Mouse (Mus musculus) cortical plate, adult 2 months (tissue): ENCODE data around the gene Duoxa2.

Experiments used
- CTCF ChIP-seq: fragments of 200-500 bp; IDR thresholded peaks from 2 replicates; pipeline ENCODE4 v1.5.1; 2011; ENCODE audit warnings: mild to moderate bottlenecking, control low read depth, low read length; ENCODE audit not compliant: insufficient read depth; ENCODE audit errors: extremely low read depth
- POLR2A ChIP-seq: fragments of 200-500 bp; IDR thresholded peaks from 2 replicates; pipeline ENCODE4 v1.6.1; 2011; ENCODE audit warnings: mild to moderate bottlenecking, low read length, control low read depth; ENCODE audit not compliant: insufficient read depth; ENCODE audit errors: extremely low read depth

DNA sequence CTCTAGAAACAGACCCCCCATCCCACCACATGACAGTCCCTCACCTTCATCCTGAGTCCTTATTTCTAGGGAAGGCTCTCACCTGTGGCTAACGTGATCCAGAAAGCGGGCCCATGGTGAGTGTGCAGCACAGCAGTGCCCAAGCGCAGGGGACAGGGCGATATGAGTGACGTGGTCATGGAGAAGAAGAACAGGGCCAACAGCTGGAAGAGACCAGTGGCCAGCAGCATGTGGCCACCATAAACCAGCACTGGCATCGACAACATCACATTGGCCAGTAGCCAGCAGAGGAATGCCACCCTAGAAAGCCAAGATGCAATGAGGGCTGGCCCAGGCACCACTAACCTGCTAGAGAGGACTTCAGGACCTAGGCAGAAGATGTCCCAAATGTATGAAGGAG lies 5.8 kb downstream of the Duoxa2 start:
- TF ChIP-seq POLR2A = no peak
- TF ChIP-seq CTCF = no peak
